Mouse (Mus musculus): ENCODE measurements at regions not wholly inside any gene's neighbourhood (a gene's known extent, or its start where the extent isn't known, plus 50 kb on each side); places are given as distances from the start of the nearest gene placed in this dataset.

DNA sequence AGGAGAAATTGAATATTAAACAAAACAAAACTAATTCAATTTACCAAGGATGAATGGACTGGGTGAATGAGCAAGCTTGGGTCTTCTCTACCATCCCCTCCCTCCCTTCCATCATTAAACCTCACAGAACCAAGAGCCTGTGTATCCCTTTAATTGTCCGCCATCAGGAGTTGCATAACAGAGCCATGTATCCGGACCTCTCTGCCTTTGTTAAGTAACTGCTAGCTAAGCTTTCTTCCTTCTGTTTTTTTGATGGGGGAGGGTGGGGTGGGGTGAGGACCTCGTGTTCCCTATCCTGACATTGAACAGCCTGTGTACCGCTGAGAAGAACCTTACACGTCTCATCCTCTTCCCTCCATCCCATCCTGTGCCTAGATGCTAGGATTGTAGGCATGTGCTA lies 274.0 kb downstream of the Pmp22 start:
- DNase-seq = no peak

- peak; percentile 15 for DNase-seq
Measured at GRCm38 (mm10) chr11:63404719-63405118, 275.9 kb downstream of the Pmp22 start.

DNA sequence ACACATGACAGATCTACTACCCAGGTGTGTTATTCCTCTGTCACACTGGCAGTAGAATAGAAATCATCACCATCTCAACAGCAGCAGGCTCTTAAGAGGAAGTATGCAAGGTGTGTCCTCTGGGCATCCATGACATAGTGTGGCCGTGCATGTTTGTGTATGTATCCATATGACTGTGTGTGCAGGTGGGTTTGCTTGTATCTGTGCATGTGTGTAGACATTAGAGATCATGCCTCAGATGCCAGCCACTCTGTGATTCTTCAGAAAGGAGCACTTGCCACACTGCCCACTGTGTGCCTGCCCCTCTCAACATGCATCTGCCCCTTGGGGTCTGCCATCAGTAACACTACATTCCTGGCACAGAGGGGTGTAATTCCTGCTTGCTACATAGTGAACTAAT lies 280.6 kb downstream of the Pmp22 start:
- DNase-seq = no peak

DNA sequence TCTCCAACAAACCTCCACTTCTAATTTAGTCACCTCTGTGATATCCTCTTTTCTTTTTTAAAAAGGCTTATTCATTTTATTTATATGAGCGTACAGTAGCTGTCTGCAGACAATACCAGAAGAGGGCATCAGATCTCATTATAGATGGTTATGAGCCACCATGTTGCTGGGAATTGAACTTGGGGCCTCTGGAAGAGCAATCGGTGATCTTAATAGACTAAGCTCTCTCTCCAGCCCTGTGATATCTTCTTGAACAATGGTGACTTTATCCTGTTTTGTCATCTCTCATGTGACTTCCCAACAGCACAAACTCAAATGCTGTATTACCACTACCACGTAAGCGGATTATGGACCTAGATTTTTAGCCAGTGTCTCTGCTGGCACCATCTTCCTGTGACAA lies 282.1 kb downstream of the Pmp22 start:
- DNase-seq = no peak

DNA sequence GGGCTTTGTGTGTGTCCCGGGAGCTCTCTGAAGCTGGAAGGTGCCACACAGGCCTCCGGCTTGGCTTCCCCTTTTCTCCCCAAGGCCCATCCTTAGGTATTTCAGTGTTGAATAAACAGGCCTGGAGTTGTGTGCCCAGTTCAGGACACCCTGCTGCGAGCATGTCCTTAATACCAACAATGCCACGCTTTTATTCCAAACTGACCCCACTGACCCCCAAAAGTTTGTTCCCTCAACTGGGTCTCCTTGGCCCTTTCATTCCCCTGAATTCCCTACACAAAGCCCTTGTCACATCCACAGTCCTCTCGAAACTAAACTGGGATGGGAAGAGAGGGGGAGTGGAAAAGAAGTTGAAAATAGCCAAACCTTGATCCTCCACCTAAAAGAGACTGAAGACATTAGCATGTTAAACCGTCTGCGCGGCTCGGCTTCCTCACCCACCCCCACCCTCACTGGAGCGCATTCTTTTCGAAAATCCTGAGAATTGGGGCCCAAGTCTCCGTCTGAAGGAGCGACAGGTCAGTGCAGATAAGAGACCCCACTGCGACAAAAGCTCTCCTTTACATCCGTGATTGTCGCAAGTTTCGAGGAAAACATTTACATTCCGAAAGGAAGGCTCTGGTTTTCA lies 283.7 kb downstream of the Pmp22 start:
- DNase-seq = no peak

DNA sequence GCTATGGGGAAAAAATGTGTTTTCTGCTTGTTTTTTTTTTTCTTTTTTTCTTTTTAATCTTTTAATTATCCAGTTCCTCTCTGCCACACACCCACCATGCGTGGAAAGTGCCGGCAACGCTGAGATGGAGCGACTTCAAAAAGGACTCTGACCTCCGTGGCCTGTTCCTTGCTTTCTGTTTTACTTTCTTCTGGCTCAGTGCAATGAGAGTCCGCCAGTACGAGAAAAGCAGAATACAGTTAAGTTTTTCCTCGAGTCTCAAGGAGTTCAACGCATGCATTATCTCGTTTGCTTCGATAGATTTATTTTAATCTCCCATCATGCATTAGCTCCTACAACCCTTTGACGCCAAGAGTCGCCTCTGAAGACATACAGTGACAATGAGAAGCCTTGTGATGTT lies 284.3 kb downstream of the Pmp22 start:
- DNase-seq = no peak

DNA sequence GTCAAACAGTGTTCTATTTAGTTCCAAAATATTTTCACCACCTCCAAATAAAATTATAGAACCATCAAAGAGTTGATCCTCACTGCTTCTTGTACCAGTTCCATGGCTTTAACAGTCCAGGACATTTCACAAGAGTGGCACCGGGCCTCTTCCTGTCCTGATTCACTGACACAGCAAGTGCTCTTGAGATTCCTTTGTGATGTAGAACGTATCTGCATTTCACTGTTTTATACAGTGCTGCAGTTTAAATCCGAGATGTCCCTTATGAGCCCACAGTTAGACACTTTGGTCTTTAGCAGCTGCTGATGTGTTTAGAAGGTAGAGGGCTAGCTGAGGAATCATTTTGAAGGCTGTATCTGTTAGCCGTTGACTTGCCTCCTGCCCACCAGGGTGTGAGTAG lies 284.8 kb downstream of the Pmp22 start:
- DNase-seq = no peak

DNA sequence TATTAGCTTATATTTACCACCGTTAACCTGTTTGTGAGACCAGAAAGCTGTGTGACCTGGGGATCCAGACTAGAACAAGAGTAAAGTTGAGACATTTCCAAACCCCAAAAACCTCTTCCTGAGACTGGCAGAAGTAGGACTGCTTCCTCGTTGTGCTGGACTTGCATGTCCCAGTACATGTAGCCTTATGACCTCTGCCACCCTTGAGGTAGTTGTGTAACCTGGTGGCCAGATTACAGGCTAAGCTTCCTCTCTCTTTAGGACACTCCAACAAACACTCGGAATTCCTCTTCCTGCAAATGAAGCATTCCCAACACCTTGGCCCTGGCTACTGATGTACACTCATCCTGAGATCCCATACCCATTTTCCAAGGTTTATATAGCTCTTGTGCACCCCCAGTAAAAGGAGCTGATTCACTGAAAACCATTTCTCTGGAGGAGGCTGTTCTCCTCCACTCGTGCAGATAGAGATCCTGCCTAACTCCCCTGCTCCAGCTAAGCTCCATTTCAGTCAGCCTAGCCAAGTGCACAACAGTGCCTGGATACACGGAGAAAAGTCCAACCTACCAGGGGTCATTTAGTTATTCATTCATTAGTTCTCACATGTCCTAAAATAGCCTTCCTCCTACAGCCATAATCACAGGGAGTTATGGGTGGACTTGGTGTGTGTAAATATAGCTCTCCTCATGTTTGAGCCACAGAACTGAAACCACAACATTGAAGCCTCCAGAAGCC lies 289.4 kb downstream of the Pmp22 start:
- DNase-seq = no peak

DNA sequence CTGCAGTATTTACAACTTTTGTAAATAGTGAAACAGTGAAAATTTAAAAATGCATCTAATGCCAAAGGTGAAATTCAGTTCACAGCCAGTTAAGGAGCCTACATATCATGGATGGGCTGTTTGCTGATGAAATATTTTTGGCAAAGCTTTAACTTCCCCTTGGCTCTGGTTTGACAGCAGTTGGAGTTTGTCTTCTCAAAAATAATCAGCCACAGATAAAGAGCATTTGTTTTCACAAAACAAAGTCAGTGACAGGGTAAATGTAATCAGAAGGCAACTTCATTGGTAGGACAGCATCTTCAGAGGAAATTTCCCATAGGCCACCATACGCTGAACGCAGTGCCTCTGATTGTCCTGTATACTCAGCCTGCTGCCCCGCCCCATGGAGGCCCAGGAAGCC lies 291.6 kb downstream of the Pmp22 start:
- DNase-seq = no peak

DNA sequence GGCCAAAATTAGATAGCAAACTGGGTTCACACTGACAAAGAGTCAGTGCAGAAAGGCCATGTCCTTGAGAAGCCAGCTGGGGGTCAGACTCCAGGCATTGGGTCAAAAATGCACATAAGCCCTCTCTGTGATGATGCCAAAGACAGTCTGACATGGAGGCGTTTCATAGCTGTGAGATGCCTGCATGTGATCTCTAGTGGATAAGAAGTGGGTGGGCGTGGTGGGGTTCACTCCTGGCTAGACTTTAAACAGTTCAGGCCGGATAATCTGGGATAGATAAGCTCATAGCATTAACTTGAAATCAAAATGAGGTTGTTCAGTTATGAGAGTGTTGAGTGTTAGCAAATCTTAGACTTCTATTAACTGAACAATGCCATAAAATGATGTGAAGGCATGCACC lies 293.3 kb downstream of the Pmp22 start:
- DNase-seq = no peak

- DNase-seq = no peak
Measured at GRCm38 (mm10) chr11:63424319-63424718, 295.5 kb downstream of the Pmp22 start.

DNA sequence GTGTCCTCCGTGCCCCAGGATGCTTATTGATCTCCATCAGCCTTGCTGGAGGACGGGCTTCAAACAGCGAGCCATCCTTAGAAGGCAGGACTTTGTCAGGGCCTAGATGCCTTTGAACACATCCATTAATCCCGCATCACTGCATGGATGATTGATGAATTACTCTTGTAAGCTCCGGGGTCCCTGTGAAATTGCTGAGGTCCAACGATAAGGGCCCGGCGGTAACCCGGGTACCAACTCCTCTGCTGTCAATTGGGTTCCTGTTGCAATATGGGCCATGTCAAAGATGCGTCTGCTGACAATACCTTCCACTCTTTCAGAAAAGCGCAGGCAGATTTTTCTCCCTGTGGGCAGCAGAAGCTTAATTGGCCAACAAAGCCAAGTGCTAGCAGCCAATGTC lies 297.0 kb downstream of the Pmp22 start:
- DNase-seq = no peak

GRCm38 (mm10) chr11:63453786-63454185 lies 325.0 kb downstream of the Pmp22 start:
- DNase-seq = no peak

DNA sequence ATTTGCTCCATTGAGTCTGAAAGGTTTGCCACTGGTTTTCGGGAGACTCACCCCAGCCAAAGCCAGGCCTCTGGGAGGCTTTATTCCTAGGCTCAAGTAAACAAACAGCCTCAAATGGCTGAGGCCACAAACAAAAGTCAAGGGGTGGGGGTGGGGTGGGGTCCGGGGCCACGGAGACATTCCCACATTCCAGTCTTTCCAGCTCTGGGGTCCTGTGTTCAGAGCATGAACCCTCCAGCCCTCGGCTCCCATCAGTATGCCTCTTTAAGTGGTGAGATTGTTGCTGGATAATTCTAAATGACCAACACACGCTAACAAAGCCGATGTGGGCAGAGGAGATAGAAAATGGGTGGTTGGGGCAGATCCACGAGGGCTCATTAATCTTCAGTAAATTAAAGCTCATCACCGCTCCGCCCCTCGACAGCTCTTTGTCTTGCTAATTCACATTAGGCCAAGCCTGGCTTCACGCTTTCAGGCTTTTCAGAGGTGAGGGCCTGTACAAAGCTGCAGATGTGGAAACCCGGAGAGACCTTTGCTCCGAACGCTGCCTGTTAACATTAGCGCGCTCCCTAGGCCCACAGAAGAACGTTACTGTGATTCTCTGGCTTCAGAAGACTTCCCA lies 326.2 kb downstream of the Pmp22 start:
- no peak for DNase-seq

DNA sequence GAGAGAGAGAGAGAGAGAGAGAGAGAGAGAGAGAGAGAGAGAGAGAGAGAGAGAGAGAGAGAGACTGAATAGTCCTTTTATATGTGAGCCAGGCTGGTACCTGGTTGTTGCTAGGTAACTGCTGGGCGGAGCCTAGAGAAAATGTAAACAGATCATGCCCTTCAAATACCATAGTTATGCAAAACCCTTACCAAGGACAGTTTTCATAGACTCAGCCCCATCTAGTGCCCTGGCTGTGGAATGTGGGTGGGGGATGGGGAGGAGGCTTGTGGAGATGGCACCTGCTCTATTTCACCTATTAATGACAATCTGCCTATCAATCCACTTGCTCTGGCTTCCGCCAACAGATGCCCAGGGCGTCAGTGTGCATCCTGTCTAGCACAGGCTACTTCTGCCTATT lies 327.6 kb downstream of the Pmp22 start:
- DNase-seq = no peak

DNA sequence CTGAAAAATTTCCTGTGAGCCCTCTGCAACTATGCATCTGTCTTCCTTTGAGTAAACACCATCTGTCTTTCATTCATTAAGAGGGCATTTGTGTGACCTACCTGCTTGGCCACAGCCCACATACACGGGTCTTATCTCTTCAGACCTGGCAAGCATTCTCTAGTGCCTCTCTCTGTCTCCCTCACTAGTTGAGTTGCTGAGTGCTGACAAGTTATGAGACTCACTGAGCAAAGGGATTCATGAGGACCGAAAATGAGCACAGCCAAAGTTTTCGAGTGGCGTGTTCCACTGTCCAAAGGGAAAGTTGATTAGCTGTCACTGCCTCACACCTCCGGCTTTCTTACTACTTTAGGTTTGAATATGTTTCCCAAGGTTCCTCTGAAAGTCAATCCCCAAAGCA lies 328.5 kb downstream of the Pmp22 start:
- DNase-seq = no peak

DNA sequence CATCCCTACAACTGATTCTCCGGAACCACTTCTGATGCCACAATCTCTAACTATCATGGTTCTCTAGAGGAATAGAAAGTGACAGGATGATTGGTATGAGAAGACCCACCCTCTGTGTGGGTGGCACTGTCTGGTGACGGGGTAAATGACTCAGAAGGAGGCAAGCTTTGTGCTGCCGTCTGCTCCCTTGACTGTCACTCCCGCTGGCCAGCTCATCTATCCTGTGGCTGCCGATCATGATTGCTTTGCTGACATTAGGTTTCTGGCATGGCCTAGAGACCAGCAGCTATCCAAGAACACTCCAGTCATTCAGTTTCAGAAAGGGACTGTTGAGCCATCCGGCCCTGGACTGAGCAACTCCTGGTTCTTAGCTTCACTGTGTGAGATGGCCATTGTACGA lies 331.4 kb downstream of the Pmp22 start:
- DNase-seq = no peak

DNA sequence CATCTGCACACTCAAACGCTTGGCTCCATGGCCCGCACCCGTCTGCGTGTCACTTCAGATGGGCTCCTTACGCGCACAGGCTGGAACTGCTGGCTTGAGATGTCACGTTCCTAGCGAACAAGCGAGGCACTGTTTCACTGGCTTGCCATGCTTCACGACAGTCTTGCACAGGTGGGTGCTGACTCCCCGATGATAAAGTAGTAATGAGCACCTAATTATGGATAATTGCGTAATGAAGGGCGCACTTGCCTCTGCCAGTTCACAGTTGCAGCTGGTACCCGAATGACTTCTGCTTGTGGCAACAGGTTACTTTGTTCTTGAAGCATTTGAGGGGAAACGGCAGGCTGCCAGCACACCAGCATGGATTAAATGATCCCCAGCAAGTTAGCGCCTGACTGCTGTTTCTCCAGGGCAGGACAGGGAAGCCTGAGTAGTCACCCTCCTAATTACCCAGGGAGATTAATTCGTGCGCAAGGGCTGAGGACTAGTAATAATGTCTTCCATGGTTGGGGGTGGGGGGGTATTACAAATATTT lies 335.1 kb downstream of the Pmp22 start:
- DNase-seq = no peak

GRCm38 (mm10) chr11:63465941-63466340 lies 337.2 kb downstream of the Pmp22 start:
- no peak for DNase-seq

DNA sequence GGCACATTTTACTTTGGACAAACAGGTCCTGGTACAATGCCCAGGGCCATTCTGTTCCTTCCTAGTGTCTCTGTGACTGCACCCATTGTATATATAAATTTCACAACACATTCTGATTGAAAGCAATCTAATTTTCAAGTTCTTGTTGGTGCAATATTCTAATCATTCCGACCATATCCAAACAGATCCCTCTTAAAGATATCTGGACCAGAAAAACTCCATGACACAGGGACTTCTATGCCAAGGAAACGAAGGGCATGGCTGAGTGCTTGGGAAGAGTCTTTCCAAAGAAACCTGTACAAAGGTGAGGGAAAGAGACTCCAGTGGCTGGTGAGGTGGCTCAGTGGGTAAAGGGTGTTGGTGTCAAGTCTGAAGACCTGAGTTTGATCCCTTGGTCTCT lies 337.8 kb downstream of the Pmp22 start:
- DNase-seq = no peak

DNA sequence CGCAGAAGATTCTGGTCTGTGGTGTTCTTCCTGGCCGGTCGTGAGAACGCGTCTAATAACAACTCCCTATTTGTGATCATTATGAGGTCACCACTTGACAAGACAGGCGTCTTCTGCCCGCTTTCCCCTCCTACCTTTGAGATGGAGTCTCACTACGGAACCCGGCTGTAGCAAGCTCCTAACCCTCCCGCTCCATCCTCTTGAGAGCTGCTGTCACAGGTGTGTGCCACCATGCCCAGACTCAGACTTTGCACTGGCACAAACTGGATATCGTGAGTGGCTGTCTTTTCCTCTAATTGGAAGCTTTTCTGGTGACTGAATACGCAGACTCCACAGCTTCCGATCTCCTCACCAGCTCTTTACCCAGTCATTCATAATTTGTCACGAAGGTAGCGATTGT lies 346.0 kb downstream of the Pmp22 start:
- no peak for DNase-seq

DNA sequence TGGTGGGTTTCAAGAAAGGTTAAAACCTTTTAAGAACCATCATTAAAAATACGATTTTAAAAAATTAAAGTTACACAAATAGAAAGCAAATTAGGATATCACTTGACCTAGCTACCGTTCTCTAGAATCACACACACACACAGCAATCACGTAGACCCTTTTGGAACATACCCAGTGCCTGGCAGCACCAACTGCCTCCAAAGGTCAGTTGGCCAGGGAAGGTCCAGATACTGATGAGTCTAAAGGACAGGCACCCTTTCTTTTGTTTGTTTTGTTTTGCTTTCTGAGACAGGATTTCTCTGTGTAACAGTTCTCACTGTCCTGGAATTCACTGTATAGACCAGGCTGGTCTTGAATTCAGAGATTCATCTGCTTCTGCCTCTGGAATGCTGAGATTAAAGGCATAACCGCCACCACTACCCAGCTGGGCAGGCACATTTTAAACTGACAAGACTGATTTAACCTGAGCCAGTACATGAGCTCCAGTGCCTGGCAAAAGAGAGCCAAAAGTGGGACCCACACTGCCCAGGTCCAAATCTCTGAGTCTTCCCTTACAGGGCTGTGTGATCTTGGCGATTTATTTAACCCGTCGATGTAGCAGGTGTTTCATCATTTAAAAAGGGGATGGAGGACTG lies 353.0 kb downstream of the Pmp22 start:
- no peak for DNase-seq

- no peak for DNase-seq
Measured at GRCm38 (mm10) chr11:63482593-63482992, 353.8 kb downstream of the Pmp22 start.
